Mouse (Mus musculus) inflammation-experienced regulatory T-cells, adult 16 weeks (primary cell): ENCODE measurements around the gene Ptprf. TPM values are rescaled to one million over a fixed set of nuclear protein-coding genes. Genes with fewer than 3 reads are reported as not detected.

Experiments
- polyA plus RNA-seq: library from polyadenylated mRNA; unstranded; fragments of 100-300 nt; shearing (Covaris generic); gene quantifications from one replicate; pipeline ENCODE4 v1.2.1, GENCODE M21; 2017

Gene Ptprf
- 0.41 TPM for polyA plus RNA-seq

GRCm38 (mm10) chr4:118291231-118291630, at the start of gene Ptprf:
Gene Ptprf (minus strand): TSS chr4:118291405.

GRCm38 (mm10) chr4:118179467-118180300, 111.5 kb downstream of the Ptprf start, which contains the start of gene Kdm4a:
Gene Kdm4a (minus strand): TSS chr4:118180043.

Other genes with a start within 250 kb of the Ptprf start
- 1.5 TPM for gene St3gal3, start 156.5 kb downstream of the Ptprf start, polyA plus RNA-seq
- 31.2 TPM for gene Kdm4a, start 111.4 kb downstream of the Ptprf start, polyA plus RNA-seq
- 17.5 TPM for gene Szt2, start 117.9 kb upstream of the Ptprf start, polyA plus RNA-seq
- gene Med8, start 117.9 kb upstream of the Ptprf start, polyA plus RNA-seq: 125 TPM
- 187 TPM for gene Elovl1, start 136.7 kb upstream of the Ptprf start, polyA plus RNA-seq
- gene Cdc20, start 145.9 kb upstream of the Ptprf start, polyA plus RNA-seq: 19.7 TPM
- gene Mpl, start 166.1 kb upstream of the Ptprf start, polyA plus RNA-seq: not detected
- not detected for gene Tie1, start 198.7 kb upstream of the Ptprf start, polyA plus RNA-seq
- not detected for gene 2610528J11Rik, start 235.6 kb upstream of the Ptprf start, polyA plus RNA-seq